Mouse (Mus musculus) heart, adult 8-10 months (tissue): ENCODE results near the gene Abcg8. TPM values are rescaled to one million over a fixed set of nuclear protein-coding genes. Genes with fewer than 3 reads are reported as not detected.

Experiments used
- DNase-seq: peaks from one replicate; pipeline ENCODE4 v3.0.0; 2022; ENCODE audit warnings: low spot score
- total RNA-seq, 4 experiments: library from RNA; stranded (reverse); gene quantifications; 2 replicates each; pipeline ENCODE4 v1.2.4; 2022

The Abcg8 gene
- total RNA-seq, 4 experiments from 2014 or later = 0.16 TPM; not detected in 3

- no peak for DNase-seq
Observed at GRCm38 (mm10) chr17:84709403-84709851, 33.3 kb downstream of the Abcg8 start.

GRCm38 (mm10) chr17:84713563-84714164 lies 37.6 kb downstream of the Abcg8 start:
- DNase-seq = no peak

- DNase-seq = no peak
Observed at GRCm38 (mm10) chr17:84714930-84715329, 38.8 kb downstream of the Abcg8 start.

- DNase-seq = no peak
Observed at GRCm38 (mm10) chr17:84716252-84716872, 40.3 kb downstream of the Abcg8 start.

- no peak for DNase-seq
Observed at GRCm38 (mm10) chr17:84717416-84717815, 41.3 kb downstream of the Abcg8 start.

- no peak for DNase-seq
Observed at GRCm38 (mm10) chr17:84719105-84719504, 43.0 kb downstream of the Abcg8 start.

- DNase-seq = no peak
Observed at GRCm38 (mm10) chr17:84724028-84724427, 47.9 kb downstream of the Abcg8 start.

GRCm38 (mm10) chr17:84725163-84725562 lies 49.1 kb downstream of the Abcg8 start:
- no peak for DNase-seq

- DNase-seq = no peak
Observed at GRCm38 (mm10) chr17:84728201-84728911, 52.3 kb downstream of the Abcg8 start.

- DNase-seq = no peak
Observed at GRCm38 (mm10) chr17:84729140-84729539, 53.0 kb downstream of the Abcg8 start.

GRCm38 (mm10) chr17:84731361-84731760 lies 55.3 kb downstream of the Abcg8 start:
- no peak for DNase-seq

GRCm38 (mm10) chr17:84732612-84733011 lies 56.5 kb downstream of the Abcg8 start:
- no peak for DNase-seq

- DNase-seq = no peak
Observed at GRCm38 (mm10) chr17:84736719-84737118, 60.6 kb downstream of the Abcg8 start.

GRCm38 (mm10) chr17:84738073-84738797 lies 62.1 kb downstream of the Abcg8 start:
- no peak for DNase-seq

- no peak for DNase-seq
Observed at GRCm38 (mm10) chr17:84744256-84744655, 68.2 kb downstream of the Abcg8 start.

GRCm38 (mm10) chr17:84745001-84745400 lies 68.9 kb downstream of the Abcg8 start:
- no peak for DNase-seq

- DNase-seq = no peak
Observed at GRCm38 (mm10) chr17:84747212-84747611, 71.1 kb downstream of the Abcg8 start.

GRCm38 (mm10) chr17:84748152-84748682 lies 72.1 kb downstream of the Abcg8 start:
- DNase-seq = no peak

GRCm38 (mm10) chr17:84749297-84749696 lies 73.2 kb downstream of the Abcg8 start:
- no peak for DNase-seq
